Mouse (Mus musculus) mesoderm, embryonic 11.5 days (tissue): ENCODE measurements around the gene Abcb1b.
"Not testable (repeated sequence)": the region's sequence is repeated elsewhere in the genome, so short reads cannot be mapped to it uniquely, and the experiment has no call there.

ENCODE experiments used
- DNase-seq: peaks from one replicate; pipeline ENCODE4 v3.0.0-alpha.2; 2012; ENCODE audit warnings: low read depth, low spot score

The Abcb1b gene

GRCm38 (mm10) chr5:8797987-8798751 is at the start of gene Abcb1b:
TSS of gene Abcb1b (plus strand) at chr5:8798147.
- peak; percentile 43 for DNase-seq

GRCm38 (mm10) chr5:8772866-8773265 is 25.1 kb upstream of the Abcb1b start:
- DNase-seq: no peak

- DNase-seq: no peak
Observed at GRCm38 (mm10) chr5:8778311-8778710, 19.6 kb upstream of the Abcb1b start.

GRCm38 (mm10) chr5:8778751-8779150 is 19.2 kb upstream of the Abcb1b start:
- no peak for DNase-seq

GRCm38 (mm10) chr5:8792281-8792680 is 5.7 kb upstream of the Abcb1b start:
- DNase-seq: no peak

GRCm38 (mm10) chr5:8798752-8799115 is 787 bp downstream of the Abcb1b start:
- no peak for DNase-seq

- no peak for DNase-seq
Observed at GRCm38 (mm10) chr5:8805742-8806141, 7.8 kb downstream of the Abcb1b start.

GRCm38 (mm10) chr5:8807137-8808004 is 9.4 kb downstream of the Abcb1b start:
- no peak for DNase-seq

GRCm38 (mm10) chr5:8813872-8814271 is 15.9 kb downstream of the Abcb1b start:
- DNase-seq: no peak

- DNase-seq: no peak
Observed at GRCm38 (mm10) chr5:8819635-8820591, 22.0 kb downstream of the Abcb1b start.

- not testable (repeated sequence) for DNase-seq
Observed at GRCm38 (mm10) chr5:8820592-8821104, 22.7 kb downstream of the Abcb1b start.

- DNase-seq: peak; percentile 10
Observed at GRCm38 (mm10) chr5:8838661-8839438, 40.9 kb downstream of the Abcb1b start.

- DNase-seq: no peak
Observed at GRCm38 (mm10) chr5:8839651-8840050, 41.7 kb downstream of the Abcb1b start.

GRCm38 (mm10) chr5:8840887-8841286 is 42.9 kb downstream of the Abcb1b start:
- DNase-seq: peak; percentile 75

GRCm38 (mm10) chr5:8842815-8843214 is 44.9 kb downstream of the Abcb1b start:
- DNase-seq: no peak

- not testable (repeated sequence) for DNase-seq
Observed at GRCm38 (mm10) chr5:8848607-8849575, 50.9 kb downstream of the Abcb1b start.

- DNase-seq: no peak
Observed at GRCm38 (mm10) chr5:8850851-8851250, 52.9 kb downstream of the Abcb1b start.

- no peak for DNase-seq
Observed at GRCm38 (mm10) chr5:8857201-8857600, 59.3 kb downstream of the Abcb1b start.

GRCm38 (mm10) chr5:8861811-8862210 is 63.9 kb downstream of the Abcb1b start:
- DNase-seq: no peak
